Mouse (Mus musculus) adrenal gland (tissue): ENCODE data around the gene Rps6ka2.
"Not testable (repeated sequence)": the region's sequence is repeated elsewhere in the genome, so short reads cannot be mapped to it uniquely, and the experiment has no call there.

Experiments
- intact Hi-C: fragments of 180-260 bp; cut with DNase I; formaldehyde crosslinking; loops from one replicate; pipeline ENCODE4 v1.15.1; 2025

Rps6ka2 gene

DNA sequence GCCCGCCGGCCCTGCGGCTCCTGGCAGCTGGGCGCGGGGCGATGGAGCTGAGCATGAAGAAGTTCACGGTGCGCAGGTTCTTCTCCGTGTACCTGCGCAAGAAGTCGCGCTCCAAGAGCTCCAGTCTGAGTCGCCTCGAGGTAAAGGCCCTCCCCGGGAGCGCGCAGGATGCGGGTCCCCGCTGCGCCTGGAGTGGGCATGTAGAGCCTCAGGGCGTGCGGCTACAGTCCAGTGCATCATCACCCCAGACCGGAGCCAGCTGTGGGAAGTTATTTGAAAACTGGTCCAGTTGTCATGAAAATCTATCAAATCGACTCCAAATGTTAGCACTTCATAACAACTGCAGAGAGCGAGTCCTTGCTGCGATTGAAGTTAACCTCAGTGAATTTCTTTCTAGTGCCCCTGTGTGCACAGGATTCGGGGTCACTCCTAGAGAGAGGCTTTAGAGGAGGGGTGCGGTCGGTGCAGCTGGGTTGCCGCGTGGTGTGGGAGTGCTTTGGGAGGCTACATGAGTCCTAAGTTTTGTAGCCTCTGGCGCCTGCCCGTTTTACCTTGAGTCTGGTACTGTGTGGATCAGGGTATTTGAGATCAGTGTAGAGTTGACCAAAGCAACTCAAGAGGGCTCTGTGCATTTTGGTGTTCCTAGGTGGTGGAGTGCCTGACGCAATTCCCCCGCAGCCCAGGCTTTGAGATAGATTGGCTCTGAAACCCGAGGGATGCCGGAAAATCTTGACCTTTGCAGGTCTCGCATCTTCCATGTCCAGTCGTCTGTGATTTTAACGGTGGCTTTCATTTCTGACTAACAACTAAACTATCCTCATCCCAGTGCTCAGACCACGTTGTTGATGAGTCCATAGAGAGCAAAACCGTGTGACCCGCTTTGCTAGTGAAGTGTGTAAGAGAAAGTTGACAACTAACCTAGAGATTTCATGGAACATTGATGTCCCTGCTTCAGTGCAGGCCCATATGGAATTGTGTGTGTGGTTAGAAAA lies 685 bp downstream of the Rps6ka2 start:
- intact Hi-C loops = no loop called here

DNA sequence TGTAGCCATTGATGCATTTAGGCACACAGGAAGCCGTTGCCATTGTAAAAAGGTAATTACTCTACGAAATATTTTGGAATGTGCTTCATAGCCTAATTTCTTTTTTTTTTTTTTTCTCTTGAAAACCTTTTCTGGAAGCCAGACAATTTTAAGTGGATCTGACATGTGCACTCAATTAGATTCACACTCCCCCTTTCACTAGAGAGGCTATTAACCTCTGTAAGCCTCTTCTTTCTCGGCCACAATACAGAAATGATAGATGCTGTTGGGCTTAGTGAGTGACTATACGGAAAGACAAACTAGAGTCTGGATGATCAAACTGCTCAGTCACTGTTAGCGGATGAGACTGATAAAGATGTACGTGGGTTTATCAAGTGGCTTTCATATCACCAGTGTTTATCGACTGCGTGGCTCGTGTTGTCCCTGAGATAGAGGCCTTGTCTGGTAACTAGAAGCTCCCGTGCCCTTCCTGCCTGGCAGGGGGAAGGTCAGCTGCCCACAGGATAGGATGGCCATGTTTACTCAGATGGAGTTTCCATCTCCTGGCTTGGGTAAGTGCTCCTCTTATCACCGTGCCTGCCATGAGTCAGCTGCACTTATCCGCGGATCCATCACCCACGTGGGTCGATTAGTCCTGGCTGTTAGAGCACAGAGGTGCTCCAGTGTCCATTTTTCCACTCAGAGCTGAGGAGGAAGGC lies 3.6 kb downstream of the Rps6ka2 start:
- intact Hi-C loops = no loop called here

DNA sequence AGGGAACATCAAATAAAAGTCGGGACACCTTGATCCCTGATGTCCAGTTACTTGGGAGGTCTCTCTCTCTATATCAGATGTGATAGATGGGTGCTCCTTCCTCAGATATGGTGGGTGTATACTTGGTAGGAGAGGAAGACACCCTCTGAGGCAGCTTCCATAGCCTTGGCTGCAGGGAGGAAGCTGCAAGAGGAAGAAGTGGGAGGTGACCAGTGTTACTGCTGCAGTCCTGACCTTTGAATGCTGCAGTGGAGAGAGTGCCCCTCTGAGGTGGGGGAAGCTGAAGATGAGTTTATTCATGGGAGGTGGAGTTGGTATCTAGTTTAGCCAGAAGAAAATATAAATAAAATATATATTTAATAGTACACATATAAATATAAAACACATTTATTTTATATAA lies 5.4 kb downstream of the Rps6ka2 start:
- intact Hi-C loops = no loop called here

DNA sequence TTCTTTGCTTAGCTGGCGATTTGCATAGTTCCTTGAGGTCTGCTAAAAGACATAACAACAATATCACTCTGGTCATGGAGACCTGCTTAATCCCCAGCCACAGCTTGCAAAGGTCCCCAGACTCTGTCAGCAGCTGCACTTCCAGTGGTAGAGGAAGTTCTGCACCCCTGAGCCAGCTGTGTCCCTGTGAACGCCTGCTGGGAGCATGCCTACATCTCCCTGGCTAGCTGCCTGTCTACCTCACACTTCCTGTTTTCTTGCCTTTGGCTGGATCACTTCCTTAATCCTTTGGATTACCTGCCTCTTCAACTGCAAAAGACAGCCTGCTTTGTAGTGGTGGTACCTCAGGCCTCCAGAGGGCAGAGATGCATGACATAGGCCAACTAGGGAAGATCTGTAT lies 6.5 kb downstream of the Rps6ka2 start:
- intact Hi-C loops = no loop called here

- intact Hi-C loops = no loop called here
Measured at GRCm38 (mm10) chr17:7178196-7178595, 8.3 kb downstream of the Rps6ka2 start.

- intact Hi-C loops = no loop called here
Measured at GRCm38 (mm10) chr17:7182187-7182586, 12.3 kb downstream of the Rps6ka2 start.

DNA sequence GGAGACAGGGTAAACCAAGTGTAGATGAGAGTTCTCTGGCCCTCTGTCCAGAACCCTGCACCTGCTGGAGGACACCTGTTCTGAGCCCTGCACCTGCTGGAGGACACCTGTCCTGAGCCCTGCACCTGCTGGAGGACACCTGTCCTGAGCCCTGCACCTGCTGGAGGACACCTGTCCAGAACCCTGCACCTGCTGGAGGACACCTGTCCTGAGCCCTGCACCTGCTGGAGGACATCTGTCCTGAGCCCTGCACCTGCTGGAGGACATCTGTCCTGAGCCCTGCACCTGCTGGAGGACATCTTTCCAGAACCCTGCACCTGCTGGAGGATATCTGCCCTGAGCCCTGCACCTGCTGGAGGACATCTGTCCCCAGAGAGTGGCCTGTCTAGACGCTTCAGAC lies 17.1 kb downstream of the Rps6ka2 start:
- intact Hi-C loops = not testable (repeated sequence)

- intact Hi-C loops = no loop called here
Measured at GRCm38 (mm10) chr17:7189425-7189824, 19.5 kb downstream of the Rps6ka2 start.

- intact Hi-C loops = no loop called here
Measured at GRCm38 (mm10) chr17:7189975-7190374, 20.1 kb downstream of the Rps6ka2 start.

- intact Hi-C loops = no loop called here
Measured at GRCm38 (mm10) chr17:7194140-7194840, 24.4 kb downstream of the Rps6ka2 start.

DNA sequence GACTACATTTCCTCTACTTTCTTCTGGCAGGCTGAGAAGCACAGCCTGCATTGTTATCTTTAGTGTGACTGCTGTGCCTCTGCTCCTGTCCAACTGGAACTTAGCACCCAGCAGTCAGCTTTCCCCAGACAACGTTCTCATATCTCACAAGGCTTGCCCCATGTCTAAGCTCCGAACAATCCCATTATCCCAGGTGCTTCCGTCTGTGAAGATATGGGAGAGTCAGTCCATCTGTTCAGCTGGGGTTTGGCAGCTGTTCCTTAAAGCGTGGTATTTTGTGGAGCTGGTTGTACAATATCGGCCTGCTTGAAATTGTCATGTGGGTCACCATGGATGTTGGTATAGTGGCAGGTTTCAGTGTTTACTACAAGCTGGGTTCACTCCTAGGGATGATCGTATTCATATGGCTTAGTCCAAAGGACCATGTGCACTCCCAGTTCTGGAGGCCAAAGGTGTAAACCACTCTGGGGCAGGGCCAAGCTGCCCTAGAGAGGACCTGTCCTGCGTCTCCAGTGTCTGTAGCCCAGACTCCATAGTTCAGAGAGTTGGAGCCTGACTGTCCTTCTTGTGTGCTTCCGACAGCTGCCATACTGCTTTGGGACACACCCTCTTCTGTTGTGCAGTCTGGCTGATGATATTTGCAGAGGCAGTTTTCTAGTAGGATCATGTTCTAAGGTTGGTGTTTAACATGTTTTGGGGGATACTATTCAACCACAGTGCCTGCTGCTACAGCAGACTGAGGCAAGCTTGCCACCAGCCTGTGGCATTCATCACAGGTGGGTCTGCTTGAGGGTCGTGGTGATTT lies 27.4 kb downstream of the Rps6ka2 start:
- intact Hi-C loops = no loop called here

GRCm38 (mm10) chr17:7204771-7205406 lies 35.0 kb downstream of the Rps6ka2 start:
- intact Hi-C loops = no loop called here

GRCm38 (mm10) chr17:7206434-7207145 lies 36.7 kb downstream of the Rps6ka2 start:
- intact Hi-C loops = no loop called here

DNA sequence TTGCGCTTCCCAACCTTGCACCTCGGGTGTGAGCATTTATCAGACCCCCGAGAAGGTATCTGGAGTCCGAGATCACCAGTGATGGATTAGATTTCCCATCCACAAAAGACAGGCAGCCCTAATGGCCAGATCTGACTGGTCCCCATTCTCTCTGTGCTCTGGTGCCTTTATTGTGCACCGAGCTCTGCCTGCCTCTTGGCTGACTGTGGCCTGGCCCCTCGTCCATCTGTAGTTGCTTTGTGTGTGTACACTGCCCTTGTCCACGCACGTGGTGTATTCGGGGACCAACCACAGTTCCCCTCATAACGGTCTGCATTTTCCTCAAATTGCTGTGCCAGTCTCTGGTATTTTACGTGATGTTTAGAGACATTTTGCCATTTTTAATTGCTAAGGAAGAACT lies 40.7 kb downstream of the Rps6ka2 start:
- intact Hi-C loops = no loop called here

DNA sequence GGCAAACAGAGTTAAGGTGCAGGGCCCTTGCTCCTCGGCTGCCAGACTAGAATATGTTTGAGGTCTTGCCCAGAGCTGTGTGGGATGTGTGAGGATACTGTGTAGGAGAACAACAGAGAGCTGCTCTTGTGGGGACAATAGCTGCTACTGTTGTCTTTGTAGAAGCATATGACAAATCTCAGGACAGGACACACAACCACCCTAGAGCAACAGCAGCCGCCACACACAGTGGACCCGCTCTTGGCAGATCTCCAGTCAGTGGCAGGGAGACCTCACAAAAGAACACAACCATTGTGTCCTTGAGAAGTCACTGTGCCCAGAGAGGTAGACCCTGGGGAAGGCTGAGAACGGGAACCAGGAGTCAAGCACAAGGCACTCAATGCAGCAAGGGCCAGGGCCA lies 42.0 kb downstream of the Rps6ka2 start:
- intact Hi-C loops = no loop called here

DNA sequence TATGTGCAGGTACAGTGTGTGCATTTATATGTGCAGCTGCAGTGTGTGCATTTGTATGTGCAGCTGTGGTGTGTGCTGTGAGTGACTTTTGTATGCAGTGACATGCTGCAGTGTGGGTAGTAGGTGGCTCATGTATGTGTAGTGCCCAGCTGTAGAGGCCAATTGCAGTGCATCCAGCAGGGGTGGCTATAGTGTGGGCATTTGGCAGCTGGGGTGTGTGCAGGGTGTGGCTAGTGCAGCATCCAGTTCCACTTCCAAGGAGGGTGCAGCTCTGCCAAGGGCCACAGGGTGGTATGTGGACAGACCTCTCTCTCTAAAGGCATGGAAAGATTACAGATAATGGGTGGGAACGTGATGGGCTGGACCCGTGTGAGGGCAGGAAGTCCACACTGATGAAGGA lies 43.3 kb downstream of the Rps6ka2 start:
- intact Hi-C loops = no loop called here

DNA sequence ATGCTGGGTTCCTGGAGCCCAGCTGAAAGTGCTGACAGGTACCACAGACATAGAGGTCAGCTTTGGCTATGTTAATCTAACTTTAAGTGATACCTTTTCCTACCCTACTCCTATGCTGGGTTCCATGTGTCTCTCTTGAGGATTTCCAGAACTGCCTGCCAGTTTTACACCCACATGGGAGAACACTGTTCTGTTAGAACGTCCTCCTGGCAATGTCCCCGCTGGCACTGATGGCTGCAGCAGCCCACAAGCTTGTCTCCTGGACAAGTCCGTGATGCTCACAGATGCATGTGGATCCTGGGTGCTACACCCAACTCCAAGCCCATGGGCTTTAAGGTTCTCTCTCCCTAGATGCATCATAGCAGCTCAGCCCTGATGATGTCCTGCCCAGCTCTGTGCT lies 44.1 kb downstream of the Rps6ka2 start:
- intact Hi-C loops = no loop called here

DNA sequence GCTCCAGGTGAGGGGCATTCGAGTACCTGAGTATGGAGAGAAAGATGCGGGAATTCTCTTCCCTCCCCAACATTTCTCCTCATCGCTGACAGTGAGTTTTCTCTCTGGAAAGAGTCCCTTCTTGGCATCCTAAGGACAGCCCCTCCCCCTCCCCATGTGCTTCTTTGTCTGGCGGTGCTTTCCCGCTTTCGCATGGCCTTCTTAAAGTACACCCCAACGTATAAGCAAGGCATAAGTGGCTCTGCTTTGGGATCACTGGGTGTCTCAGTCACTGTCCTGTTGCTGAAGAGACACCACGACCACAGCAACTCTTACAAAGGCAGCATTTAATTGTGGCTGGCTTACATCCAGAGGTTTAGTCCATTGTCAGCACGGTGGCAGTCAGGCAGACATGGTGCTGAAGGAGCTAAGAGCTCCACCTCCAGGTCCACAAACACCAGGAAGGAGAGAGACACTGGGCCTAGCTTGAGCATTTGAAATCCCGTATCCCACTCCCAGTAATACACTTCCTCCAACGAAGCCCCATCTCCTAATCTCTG lies 47.9 kb downstream of the Rps6ka2 start:
- intact Hi-C loops = no loop called here

GRCm38 (mm10) chr17:7218396-7218795 lies 48.5 kb downstream of the Rps6ka2 start:
- intact Hi-C loops = no loop called here
